Mouse (Mus musculus) heart, postnatal 36 days (tissue): Measurements from ENCODE around the gene Mapk8ip1. TPM values are rescaled to one million over a fixed set of nuclear protein-coding genes. Genes with fewer than 3 reads are reported as not detected.

Source experiments
- DNase-seq, 2 experiments: peaks; one replicate each; pipeline ENCODE4 v3.0.0; 2021 to 2022
- intact Hi-C: fragments of 180-260 bp; cut with DNase I; formaldehyde crosslinking; loops from one replicate; pipeline ENCODE4 v1.15.1; 2025
- microRNA-seq, 2 experiments: library from miRNA; unstranded; fragments of <30 nt; microRNA quantifications; one replicate each; pipeline ENCODE4 v1.2.0; 2021; ENCODE audit warnings: borderline number of aligned reads in 2 of 2
- total RNA-seq, 2 experiments: library from RNA; stranded (reverse); gene quantifications; 2 replicates each; pipeline ENCODE4 v1.2.3; 2021

Gene Mapk8ip1
- total RNA-seq, 2 experiments from 2014 or later = 4.6 to 4.8 TPM

DNA sequence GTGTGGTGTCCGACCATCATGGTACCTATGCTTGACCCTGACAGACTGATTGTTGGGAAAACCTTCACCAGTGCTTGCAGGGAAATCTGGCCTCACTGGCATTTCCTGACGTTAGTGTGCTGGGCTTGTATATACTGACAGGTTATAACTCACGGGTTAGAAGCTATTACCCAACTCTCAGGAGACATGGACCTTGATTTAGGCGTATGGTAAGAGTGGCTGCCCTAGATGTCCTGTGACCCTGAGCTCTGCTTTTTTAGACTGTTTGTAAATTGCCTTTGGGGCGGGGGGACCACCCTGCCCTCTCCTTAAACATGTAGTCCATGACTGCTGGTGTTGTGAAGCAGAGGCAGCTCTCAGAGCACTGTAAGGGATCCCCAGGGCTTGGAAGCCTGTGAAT, 50.4 kb downstream of the Mapk8ip1 start:
- intact Hi-C loops = no loop called here
- DNase-seq = no peak

DNA sequence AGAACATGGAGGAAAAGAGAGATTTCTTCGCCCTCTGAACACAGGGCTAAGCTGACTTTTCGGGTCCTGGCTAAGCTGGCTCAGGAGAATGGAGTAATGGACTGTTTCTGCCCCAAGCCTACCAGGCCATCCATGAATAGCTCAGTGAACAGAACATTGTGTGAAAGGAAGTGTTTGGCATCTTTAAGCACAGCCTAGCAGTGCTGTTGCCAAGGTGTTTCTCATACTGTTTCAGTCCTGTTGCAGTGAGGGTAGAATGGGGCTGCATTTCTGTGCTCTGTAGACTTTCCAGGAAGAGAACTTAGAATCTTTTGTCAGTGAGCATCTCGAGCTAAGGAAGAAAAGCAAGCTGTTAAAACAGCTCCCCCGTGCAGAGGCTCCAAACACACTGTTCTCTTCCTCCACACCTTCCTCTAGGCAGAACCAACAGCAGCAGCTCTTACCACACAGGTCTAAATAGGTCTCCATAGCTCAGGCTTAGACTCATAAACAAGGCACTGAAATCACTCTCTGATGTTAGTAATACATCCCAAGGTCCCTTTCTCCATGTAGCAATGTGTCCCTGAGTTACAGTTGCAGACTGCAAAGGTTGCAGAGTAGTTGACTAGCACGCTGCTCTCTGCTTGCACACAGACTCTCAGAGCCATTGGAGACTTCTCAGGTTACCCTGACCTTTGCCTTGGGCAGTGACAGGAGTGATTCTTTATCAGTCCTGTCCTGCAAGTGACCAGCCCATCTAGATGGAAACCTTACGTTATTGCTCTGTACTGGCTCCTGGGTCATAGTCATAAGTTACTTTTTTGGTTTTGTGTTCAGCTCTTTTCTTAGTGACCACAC, 51.3 kb downstream of the Mapk8ip1 start:
- intact Hi-C loops = no loop called here
- no peak for DNase-seq

GRCm38 (mm10) chr2:92347191-92347590, 53.9 kb downstream of the Mapk8ip1 start:
- no peak for DNase-seq
- intact Hi-C loops = no loop called here

DNA sequence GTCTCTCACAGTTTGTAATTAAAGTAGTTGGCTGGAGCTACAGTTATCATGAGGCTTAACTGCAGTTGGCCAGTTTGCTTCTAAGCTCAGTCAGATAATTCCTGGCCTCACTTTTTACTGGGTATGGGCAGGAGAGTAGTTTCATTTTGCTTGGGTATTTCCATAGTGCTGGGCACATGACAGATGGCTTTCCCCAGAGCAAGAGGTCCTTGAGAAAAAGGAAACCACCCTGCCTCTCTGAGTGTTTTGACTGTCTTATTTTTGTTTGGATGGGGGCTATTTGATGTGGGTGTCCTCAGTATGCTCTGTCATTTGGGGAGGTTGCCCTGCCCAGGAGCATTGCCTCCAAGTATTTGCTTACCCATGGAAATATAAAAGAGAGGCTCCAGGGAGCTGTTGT, 58.6 kb downstream of the Mapk8ip1 start:
- intact Hi-C loops = no loop called here
- no peak for DNase-seq

Small RNAs within 50 kb of the gene (microRNA-seq; reads per million reads assigned to microRNA genes)
- 0 reads per million in 2 experiments for gene Mir7000

Other genes with a start within 250 kb of the Mapk8ip1 start
- gene Pex16, start 26.6 kb downstream of the Mapk8ip1 start, total RNA-seq = 10 to 100 TPM; 25.8 to 28.9 TPM
- gene Large2, start 26.4 kb downstream of the Mapk8ip1 start, total RNA-seq = not detected
- 1 to 10 TPM; 1.7 TPM for gene 1700029I15Rik, start 18.7 kb downstream of the Mapk8ip1 start, total RNA-seq
- 10 to 100 TPM; 21.8 to 33.4 TPM for gene Cry2, start 32.8 kb upstream of the Mapk8ip1 start, total RNA-seq
- 1 to 10 TPM; 5.8 to 7.5 TPM for gene Slc35c1, start 59.3 kb upstream of the Mapk8ip1 start, total RNA-seq
- 1 to 10 TPM; 2.6 to 3.3 TPM for gene Chst1, start 198.4 kb upstream of the Mapk8ip1 start, total RNA-seq